Mouse (Mus musculus) lung, adult 2 months (tissue): ENCODE measurements around the gene Irf7. TPM values are rescaled to one million over a fixed set of nuclear protein-coding genes. Genes with fewer than 3 reads are reported as not detected.
A peak's percentile ranks its signal among the peaks of the same experiment; 100 is the strongest.
"Not testable (repeated sequence)": the region's sequence is repeated elsewhere in the genome, so short reads cannot be mapped to it uniquely, and the experiment has no call there.

ENCODE experiments used
- DNase-seq: peaks from one replicate; pipeline ENCODE4 v3.0.0; 2022
- H3K4me1 ChIP-seq: fragments of 200-500 bp; 2 replicates; pipeline ENCODE4 v1.6.1; 2011; ENCODE audit warnings: low read length; ENCODE audit not compliant: control insufficient read depth, insufficient read depth
- H3K4me3 ChIP-seq: fragments of 200-500 bp; replicated peaks from 2 replicates; pipeline ENCODE3; 2011; ENCODE audit warnings: low read depth, mild to moderate bottlenecking, control low read depth, low read length; ENCODE audit errors: extremely low read depth
- CTCF ChIP-seq: fragments of 200-500 bp; IDR thresholded peaks from 2 replicates; pipeline ENCODE4 v1.5.1; 2011; ENCODE audit warnings: mild to moderate bottlenecking, low read length, control low read depth; ENCODE audit not compliant: insufficient read depth
- POLR2A ChIP-seq: fragments of 200-500 bp; IDR thresholded peaks from 2 replicates; pipeline ENCODE4 v1.6.1; 2011; ENCODE audit warnings: low read depth, mild to moderate bottlenecking, control low read depth, low read length, borderline replicate concordance; ENCODE audit errors: extremely low read depth
- WGBS: fragments of 180-500 bp; shearing (Covaris S2); methylation state at CpG from one replicate; pipeline ENCODE4 v1.1.7; 2018; 5-methylcytosine and 5-hydroxymethylcytosine counted together
- polyA plus RNA-seq: library from polyadenylated mRNA; depleted of rRNA; stranded (reverse); fragments of >200 nt; gene quantifications from 2 replicates; pipeline ENCODE4 v1.2.3, GENCODE M21; 2012

The Irf7 gene
- polyA plus RNA-seq, 1 experiment, result 48.8 TPM

GRCm38 (mm10) chr7:141275356-141275755 lies 9.1 kb upstream of the Irf7 start:
- no peak for DNase-seq
- 0 out of 2 replicates have a peak, but pooled peaks cover 2% of the 10 kb centered on the region for H3K4me1 ChIP-seq
- H3K4me3 ChIP-seq, result no peak overlapping the region
- WGBS, result 85% methylated on average over 9 of the region's 9 CpGs
- TF ChIP-seq POLR2A, result no peak
- no peak for TF ChIP-seq CTCF

DNA sequence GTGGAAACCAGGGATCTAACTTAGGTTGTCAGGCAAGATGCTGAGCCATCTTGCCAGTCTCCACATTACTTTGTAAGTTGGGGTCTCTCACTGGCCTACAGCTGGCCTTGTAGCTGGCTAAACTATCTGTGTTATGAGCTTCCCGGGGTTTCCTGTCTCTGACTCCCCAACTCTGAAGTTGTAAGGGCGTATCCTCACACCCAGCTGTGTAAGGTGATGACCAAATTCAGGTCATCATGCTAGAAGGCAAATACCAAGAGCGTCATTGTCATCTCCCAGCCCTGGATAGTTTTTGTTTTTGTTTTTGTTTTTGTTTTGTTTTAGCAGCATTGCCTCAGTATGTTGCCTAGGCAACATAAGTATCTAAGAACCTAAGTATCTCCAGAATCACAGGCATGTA lies 4.3 kb upstream of the Irf7 start:
- Histone ChIP-seq H3K4me1 (peaks cover 2% of the 10 kb centered on the region; the same call in 1 of the 2 replicates), H3K4me3 (no peak overlapping the region)
- TF ChIP-seq POLR2A (no peak), CTCF (no peak)
- 79% methylated on average over 3 of the region's 3 CpGs for WGBS
- no peak for DNase-seq

- TF ChIP-seq POLR2A (no peak), CTCF (no peak)
- Histone ChIP-seq H3K4me3 (peak overlapping the region; percentile 51), H3K4me1 (peaks cover 8% of the 10 kb centered on the region)
- WGBS, result 59% methylated on average over 14 of the region's 14 CpGs
- no peak for DNase-seq
Measured at GRCm38 (mm10) chr7:141269273-141269545, 2.9 kb upstream of the Irf7 start.

DNA sequence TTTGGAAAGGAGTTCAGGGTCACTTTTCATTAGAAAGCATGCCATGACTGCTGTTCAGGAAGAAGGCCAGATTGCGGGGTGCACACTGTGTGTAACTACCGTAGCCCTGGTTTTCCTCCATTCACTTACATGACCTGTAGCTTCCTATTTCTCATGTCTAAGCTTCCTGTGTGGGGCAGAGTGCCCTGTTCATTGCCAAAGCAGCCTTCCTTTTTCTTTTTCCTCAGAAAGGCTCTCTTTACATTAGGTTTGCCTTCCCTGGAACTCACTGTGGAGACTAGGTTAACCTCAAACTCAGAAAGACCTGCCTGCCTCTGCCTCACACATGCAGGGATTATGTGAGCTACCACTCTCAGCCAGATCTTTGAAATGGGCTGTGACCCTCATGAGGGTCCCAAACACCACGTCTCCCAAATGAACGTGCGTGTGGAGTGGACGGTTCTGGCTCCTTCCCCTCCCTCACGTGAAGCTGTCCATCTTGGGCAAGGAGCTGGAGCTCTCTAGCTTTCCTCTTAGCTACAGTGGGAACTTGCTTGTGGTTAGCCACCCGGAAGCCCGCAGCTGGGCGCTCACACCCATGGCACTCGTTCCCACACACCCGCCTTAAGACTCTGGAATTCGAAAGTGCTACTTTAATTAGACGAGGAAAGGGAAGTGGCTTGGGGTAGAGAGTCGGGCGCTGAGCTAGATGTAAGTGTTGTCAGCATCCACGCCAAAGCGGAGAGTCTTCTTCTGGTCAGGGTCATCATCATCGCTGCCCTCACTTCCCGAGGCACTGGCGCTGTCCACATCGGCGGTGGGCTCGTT lies 2.4 kb upstream of the Irf7 start:
- WGBS, result 38% methylated on average over 24 of the region's 24 CpGs
- H3K4me3 ChIP-seq, result peak overlapping the region; percentile 51
- DNase-seq, result peak; percentile 26
- peaks cover 8% of the 10 kb centered on the region for H3K4me1 ChIP-seq
- TF ChIP-seq CTCF (no peak), POLR2A (peak; percentile 28; the same call in 1 of the 2 replicates)

DNA sequence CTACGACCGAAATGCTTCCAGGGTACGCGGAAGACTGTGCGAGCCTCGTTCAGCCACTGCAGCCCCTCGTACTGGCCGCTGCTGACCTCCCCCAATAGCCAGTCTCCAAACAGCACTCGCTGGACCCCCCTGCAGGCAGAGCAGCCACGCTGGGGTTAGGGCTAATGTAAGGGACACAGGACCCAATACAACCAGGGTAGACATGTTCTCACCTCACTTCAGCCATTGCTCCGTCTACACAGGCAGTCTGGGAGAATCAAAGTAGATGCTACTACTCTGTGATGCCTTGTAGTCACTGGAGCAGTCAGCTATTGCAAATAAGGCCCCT lies 906 bp downstream of the Irf7 start:
- peak; percentile 18 for DNase-seq
- Histone ChIP-seq H3K4me3 (peak overlapping the region; percentile 23), H3K4me1 (peaks cover 8% of the 10 kb centered on the region)
- WGBS, result 26% methylated on average over 11 of the region's 11 CpGs
- no peak for TF ChIP-seq POLR2A
- TF ChIP-seq CTCF, result no peak

GRCm38 (mm10) chr7:141264761-141265410 lies 1.4 kb downstream of the Irf7 start:
- WGBS, result 21% methylated on average over 12 of the region's 12 CpGs
- no peak for TF ChIP-seq POLR2A
- TF ChIP-seq CTCF, result peak; percentile 46
- peak; percentile 25 for DNase-seq
- Histone ChIP-seq H3K4me1 (peaks cover 8% of the 10 kb centered on the region), H3K4me3 (peak overlapping the region; percentile 23)

GRCm38 (mm10) chr7:141264041-141264700 lies 2.1 kb downstream of the Irf7 start:
- Histone ChIP-seq H3K4me3 (no peak overlapping the region), H3K4me1 (peaks cover 8% of the 10 kb centered on the region)
- TF ChIP-seq CTCF, result no peak
- TF ChIP-seq POLR2A, result no peak
- WGBS, result 73% methylated on average over 11 of the region's 11 CpGs
- no peak for DNase-seq

GRCm38 (mm10) chr7:141263640-141264039 lies 2.6 kb downstream of the Irf7 start:
- WGBS, result 87% methylated on average over 13 of the region's 13 CpGs
- peaks cover 7% of the 10 kb centered on the region for H3K4me1 ChIP-seq
- TF ChIP-seq CTCF, result no peak
- no peak for TF ChIP-seq POLR2A
- H3K4me3 ChIP-seq, result no peak overlapping the region
- no peak for DNase-seq

GRCm38 (mm10) chr7:141261480-141261879 lies 4.8 kb downstream of the Irf7 start:
- WGBS, result 85% methylated on average over 3 of the region's 3 CpGs
- peaks cover 6% of the 10 kb centered on the region for H3K4me1 ChIP-seq
- no peak for DNase-seq
- H3K4me3 ChIP-seq, result no peak overlapping the region
- TF ChIP-seq CTCF, result no peak
- TF ChIP-seq POLR2A, result no peak

DNA sequence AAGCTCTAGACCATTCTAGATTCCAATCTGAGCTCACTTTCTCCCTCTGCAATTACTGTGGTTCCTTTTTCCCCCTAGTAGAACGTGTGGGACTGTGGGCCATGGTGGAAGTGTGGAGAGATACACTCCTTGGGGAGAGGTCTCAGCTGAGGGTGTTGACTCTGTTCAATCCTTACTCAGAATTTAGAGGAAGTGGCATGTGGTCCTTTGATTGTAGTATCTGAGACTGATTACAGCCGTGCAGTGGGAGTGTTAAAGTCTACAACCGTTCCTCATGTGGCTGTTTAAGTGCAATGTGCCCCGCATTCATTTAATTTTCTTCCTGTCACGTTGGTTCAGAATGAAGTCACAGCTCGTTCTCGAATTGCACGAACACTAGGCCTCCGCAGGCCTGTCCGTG lies 10.1 kb downstream of the Irf7 start:
- TF ChIP-seq CTCF (no peak), POLR2A (no peak)
- no peaks in the 10 kb centered on the region for H3K4me1 ChIP-seq
- H3K4me3 ChIP-seq, result no peak overlapping the region
- DNase-seq, result no peak
- WGBS, result 92% methylated on average over 10 of the region's 10 CpGs

DNA sequence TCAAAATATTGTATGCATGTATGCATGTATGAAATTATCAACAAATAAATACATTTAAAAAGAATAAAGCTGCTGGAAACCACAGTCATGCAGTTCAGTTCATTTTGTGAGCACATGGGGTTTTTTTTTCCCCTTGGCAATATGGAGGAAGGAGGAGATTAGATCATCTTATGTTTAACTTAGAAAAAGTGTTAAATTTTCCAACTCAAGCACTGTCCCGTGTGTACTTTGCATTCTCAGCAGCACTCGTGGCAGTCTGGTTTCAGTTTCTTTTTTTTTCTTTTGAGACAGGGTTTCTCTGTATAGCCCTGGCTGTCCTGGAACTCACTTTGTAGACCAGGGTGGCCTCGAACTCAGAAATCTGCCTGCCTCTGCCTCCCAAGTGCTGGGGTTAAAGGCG lies 15.8 kb downstream of the Irf7 start:
- 63% methylated on average over 4 of the region's 4 CpGs for WGBS
- not testable (repeated sequence) for H3K4me3 ChIP-seq, H3K4me1 ChIP-seq, DNase-seq
